Mouse (Mus musculus) kidney, postnatal 25 days (tissue): Measurements from ENCODE around the gene Supt5.

Experiments
- DNase-seq, 2 experiments: peaks; one replicate each; pipeline ENCODE4 v3.0.0; 2021; ENCODE audit warnings: mixed read lengths in 2 of 2

Gene Supt5

DNA sequence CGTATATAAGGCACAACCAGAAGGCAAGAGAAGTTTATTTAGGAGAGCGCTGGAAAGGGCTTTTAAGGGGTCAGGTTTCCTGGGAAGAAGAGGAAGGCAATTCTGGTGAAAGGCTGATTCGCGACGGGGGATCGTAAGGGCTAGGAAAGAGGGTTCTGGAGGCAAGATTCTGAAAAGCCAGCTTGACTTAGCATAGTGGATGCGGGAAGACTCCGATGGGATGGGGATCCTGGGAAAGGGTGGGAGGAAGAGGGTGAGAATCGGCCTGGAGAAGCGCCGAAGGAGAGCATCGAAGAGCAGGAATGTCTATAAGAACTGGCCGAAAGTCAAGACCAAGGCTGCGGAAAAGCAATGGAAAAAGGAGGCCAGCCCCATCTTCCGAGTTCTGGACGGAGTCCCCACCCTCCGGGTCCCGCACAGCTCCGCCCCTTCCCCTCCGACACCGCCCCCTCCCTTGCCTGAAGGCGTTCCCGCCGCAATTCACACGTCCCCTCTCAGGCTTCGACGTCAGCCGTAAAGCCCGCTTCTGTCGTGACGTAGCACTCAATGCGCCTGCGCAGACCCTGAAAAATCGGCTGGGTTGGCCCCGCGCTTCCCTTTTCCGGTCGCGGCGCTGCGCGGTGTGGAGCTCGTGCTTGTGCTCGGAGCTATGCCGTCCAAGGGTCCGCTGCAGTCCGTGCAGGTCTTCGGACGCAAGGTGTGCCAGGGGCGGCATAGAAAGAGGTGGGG, 11.8 kb upstream of the Supt5 start, which contains the start of gene Rps16:
Rps16 (plus strand) TSS at position 498 of the 729 bp plus-strand sequence.
- peak; percentile 98 for DNase-seq

DNA sequence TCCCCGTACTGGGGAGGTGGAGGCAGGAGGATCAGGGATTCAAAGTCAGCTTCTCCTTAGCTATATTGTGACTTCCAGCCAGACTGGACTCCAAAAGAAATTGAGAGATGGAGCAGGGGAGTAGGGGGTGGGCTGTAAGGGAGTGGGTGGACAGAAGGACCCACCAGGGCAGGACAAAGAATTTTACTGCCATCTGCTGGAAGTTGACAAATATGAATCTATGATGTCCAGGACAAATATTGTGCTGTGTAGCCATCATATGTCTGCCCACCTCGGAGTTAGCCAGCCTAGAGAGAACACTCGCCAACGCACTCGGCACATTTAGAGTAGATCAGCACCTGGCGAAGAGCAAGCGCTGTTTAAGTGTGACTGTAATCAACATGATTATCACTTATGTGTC, 10.1 kb upstream of the Supt5 start:
- DNase-seq, result no peak

DNA sequence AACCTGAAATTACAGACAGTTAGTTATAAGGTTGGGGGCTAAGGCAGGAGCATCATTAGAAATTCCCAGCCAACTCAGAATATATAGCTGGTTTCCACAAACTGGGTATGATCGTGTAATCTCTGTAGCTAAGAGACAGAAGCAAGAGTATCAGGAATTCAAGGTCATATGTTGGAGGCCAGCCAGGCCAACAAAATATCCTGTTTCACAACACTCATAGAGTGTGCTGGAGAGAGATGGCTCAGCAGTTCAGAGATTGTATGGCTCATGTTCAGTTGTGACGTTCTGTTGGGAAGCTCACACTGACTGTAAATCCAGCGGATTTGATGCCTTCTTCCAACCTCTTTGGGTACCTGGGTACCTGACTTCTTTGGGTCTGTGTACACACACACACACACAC, 9.2 kb upstream of the Supt5 start:
- peak in 1 of 2 experiments; percentile 32 for DNase-seq

DNA sequence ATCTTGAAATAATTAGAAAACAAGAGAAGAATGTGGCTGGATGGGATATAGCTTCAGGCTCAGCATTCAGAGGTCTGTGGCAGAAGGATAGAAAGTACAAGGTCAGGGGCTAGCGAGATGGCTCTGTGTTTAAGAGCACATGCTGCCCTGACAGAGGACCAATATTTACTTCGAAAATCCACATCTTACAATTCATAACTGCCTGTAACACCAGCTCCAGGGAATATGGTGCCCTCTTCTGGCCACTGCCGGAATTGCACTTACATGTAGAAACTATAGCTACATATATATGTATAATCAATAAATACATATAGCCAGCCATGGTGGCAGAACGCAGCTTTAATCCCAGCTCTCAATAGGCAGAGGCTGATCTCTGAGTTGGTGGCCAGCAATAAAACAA, 6.1 kb upstream of the Supt5 start:
- DNase-seq, result peak in 1 of 2 experiments; percentile 75

DNA sequence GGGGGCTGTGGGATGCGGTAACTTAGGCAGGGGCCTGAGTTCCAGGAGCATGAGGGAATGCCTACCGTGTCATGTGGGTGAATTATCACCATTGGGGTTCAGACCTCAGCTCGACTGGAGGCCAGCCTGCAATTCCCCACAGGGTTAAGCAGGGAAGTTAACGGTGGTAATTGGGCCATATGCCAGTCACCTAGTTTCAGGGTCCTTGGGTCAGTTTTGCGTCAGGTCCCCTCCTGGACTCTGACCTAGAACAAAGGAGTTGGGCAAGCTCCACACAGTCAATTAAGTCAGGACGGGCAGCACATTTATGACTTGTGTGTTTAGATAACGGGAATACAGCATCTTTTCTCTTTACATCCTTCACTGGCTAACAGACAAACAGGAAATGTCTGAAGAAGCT, 2.8 kb upstream of the Supt5 start:
- DNase-seq, result no peak

DNA sequence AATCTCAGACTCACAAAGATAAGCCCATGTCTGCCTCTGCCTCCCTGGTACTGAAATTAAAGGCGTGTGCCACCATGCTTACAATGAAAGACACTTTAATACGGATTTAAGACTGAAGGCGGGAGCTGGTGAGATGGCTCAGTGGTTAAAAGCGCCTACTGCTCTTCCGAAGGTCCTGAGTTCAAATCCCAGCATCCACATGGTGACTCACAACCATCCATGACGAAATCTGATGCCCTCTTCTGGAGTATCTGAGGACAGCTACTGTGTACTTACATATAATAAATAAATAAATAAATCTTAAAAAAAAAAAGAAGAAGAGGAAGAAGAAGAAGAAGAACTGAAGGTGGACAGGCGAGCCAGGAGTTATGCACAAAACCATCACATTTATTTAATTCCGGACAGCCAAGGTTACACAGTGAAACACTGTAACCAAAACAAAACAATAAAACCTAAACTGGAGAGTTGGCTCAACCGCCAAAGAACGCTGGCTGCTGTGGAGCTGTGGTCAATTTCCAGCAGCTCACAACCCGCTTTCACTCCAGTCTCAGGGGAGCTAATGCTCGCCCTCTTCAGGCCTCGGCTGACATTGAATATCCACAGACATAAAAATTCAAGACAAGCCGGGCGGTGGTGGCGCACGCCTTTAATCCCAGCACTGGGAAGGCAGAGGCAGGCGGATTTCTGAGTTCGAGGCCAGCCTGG, 819 bp upstream of the Supt5 start:
- DNase-seq, result peak; percentile 64 to 83

DNA sequence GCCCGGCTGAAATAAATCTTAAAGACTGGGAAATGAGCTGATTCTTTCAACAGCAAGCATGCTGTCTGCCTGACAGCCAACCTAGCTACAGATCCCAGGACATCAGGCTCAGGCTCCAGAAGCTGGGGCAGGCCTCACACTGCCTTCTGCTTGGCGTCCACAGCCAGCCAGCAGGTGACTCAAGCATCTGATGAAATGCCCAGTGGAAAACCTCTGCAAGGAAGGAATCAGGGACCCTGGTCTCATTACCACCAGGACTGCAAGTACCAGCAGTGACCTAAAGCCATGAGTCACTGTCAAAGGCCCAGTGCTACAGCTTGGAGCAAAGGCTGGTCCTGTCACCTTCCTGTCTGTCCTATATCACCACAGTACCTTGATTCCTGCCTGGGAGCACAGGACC, 3.1 kb downstream of the Supt5 start:
- no peak for DNase-seq

DNA sequence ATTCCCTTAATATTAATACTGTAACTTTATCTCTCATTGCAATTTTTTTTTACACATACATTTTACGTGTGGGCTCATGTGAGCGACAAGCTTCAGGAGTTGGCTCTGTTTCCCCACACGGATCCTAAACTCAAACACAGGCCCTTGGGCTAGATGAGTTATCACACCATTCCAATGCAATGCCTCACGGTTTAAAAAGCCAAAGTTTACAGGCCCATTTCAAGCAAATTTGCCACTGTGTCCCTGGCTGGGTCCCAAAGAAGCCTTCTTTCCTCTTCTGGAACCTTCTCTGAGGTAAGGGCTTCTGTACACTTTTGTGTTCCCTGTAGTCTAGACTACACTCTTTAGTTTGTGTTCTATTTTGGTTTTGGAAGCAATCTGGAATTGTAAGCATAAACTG, 4.0 kb downstream of the Supt5 start:
- DNase-seq, result no peak

DNA sequence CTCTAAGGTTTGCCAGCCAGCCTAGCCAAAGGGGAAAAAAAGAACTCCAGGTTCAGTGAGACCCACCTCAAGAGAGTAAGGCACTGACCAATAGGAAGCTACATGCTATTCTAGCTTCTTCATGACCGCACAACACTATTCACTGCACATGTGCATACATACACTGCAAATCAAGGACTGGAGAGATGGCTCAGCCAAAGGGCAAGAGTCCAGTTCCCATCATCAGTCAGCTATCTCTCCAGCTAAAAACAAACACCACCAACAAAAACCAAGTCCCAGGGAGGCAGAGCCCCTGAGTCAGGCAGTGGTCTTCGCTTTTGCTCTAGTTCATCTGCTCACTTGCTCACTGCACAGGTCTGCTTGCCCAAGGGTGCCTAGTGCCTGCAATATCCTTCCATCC, 10.3 kb downstream of the Supt5 start:
- DNase-seq, result no peak

DNA sequence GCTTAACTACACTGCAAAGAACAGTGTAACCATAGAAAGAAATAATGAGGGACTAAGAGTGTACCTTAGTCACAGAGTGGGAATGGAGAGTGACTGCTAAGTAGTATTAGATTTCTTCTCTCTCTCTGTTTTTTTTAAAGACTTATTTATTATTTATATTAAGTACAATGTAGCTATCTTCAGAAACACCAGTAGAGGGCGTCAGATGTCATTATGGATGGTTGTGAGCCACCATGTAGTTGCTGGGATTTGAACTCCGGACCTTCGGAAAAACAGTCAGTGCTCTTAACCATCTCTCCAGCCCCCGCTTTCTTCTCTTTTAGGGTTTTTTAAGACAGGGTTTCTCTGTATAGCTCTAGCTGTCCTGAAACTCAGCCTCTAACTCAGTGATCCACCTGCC, 12.1 kb downstream of the Supt5 start:
- no peak for DNase-seq

DNA sequence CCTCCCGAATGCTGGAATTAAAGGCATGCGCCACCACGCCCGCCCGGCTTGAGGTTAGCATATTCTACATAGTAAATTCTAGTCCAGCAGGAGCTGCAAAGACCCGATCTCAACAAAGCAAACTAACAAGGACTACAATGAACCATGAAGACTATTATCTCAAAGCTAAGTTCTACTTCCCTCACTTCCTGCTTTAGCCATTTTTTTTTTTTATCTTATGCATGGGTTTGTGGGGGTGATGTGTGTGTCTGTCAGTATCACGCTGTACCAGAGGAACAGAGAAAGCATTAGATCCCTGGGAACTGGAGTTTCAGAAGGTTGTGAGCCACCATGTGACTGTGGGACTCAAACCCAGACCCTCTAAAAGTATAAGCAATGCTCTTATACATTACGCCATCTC, 13.3 kb downstream of the Supt5 start:
- no peak for DNase-seq

DNA sequence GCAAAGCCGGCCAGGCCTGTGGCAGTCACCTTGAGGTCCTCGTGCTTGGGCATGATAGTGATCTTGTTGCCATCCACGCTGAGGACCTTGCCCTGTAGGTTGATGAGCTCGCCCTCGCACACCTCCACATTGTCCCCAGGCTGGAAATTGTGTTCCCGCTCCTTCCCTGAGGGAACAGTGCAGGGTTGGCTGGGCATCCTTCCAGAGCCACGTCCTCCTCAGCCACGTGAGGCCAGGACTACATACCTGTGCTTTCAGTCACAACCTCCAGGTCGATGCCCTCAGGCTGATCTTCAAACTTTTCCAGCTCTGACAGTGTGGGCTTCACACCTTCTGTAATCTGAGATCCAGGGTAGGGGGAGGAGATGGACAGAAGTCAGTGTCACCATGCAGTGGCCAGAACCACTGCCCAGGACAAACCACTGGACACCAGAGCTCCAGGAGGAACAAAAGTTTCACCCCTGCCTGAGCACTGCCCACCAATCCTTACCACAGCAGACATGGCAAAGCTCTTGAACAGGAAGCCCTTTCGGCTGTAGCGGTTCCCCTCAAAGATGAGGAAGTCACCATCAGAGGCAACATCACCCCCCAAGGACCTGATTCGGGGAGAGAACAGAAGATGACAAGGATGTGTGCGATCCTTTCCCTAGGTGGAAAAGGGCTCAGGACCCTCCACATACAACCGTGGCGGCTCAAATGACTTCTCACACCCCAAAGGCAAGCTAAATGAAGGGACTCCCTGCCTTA, 16.4 kb downstream of the Supt5 start:
- peak; percentile 21 to 65 for DNase-seq

DNA sequence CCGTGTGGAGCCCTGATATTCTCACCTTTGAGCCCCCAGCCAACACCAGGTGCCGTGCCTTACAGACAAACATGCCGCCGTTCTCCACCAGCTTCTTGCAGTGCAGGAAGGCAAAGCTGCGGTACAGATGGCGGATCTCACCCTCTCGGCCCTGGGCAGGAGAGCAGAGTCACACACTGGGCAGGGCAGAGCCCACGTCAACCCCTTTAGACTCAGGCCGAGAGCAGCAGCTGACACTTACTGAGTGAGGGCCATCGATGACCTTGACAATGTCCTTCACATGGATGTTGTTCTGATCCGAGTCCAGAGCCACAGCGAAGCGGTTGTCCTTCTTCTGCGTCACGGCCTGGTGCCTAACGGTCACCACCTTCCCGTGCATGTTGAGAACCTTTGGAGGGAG, 19.8 kb downstream of the Supt5 start:
- no peak for DNase-seq

DNA sequence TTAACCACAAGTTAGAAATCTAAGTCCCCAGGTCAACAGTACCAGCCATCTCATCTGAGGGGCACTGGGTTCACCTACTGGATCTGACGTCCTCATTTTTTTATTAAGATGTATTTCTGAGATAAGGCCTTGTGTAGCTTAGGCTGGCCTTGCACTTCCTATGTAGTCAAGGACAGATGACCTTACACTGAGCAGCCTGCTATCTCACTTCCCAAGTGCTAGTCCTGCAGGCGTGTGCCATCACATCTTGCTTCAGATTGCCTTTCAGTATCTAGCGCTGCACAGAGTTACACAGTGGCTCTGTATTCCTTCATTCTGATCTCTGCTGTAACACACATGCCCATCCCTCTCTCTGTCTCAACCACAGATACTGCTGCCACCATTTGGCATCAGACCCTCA, 20.5 kb downstream of the Supt5 start:
- DNase-seq, result no peak

DNA sequence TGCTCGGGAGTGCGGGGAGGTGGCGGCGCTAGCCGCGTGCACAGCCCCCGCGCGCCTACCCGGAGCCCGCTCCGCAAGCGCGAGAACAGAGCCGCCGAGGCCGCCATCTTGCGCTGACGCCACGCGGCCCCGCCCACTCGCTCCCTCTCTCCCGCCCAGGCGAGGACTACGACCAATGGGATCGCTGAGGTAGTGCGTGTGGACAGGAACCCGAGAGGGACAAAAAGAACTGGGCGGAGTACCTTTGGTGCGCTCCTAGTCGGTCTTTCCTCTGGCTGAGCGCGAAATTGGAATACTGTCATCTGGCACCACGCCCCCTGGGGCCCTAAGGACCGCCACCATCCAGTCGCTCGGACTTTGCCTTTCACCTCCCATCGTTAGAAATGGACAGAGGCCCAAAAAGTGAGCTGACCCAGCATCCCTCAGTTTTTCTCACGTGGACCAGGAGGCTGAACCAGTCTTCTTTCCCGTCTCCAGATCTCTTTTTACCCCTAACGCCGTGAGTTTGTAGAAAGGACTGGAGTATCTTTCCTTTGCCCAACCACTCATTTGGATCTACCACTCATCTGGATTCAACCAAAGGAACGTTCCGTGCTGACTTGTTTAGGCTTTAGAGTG, 26.5 kb downstream of the Supt5 start, which contains the start of gene Timm50:
Timm50 (minus strand) TSS at position 147 of the 618 bp plus-strand sequence.
- peak; percentile 99 for DNase-seq

DNA sequence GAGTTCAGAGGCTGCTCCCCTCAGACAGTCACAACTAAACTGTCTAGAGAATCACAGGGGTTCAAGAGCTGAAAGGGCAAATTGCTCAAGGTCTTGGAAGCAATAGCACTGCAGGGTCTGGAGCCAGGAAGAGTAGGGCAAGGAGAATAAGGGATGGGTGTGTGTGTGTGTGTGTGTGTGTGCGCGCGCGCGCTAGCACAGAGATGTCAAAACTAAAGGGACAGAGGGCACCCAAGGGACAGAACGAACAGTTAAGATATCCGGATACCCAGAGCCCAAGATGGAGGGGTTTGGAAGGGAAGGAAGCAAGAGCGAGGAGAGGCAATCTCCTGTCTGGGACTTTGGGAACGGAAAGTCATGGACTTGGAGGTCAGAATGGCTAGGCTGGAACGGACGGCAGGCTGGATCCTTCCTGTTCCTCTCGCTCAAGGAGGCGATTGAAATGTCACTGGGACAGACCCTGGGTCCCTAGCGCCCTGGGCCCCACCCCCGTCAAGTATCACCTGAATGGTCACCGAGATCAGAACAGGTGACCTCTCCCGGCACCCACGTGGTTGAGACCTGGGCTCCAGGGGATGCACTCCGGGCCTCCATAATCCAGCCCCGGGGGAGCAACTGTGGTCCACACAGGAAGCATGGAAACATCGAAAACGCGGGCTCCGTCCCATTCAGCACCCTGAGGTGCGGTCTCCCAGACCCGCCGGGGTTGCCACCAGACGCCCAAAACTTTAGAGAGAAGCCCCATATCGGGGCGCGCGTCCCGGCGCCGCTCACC, 27.2 kb downstream of the Supt5 start:
- peak; percentile 31 to 78 for DNase-seq

DNA sequence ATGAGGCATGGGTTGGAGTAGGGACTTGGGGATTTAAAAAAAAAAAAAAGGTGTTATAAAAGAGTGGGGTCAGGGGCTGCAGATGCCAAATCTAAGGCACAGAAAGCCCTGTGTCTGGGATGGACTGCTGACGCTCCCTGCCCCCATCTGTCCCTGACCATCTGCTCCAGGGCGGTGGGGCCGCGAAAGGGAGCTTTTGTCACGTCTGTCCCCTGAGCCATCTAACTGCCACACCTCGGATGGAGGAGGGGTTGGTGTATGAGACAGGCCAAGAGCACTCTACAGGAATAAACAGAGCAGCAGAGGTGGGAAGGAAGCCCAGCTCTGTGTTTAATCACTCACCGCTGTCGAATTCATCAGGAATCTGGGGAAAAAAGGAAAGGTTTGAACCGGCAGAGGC, 28.8 kb downstream of the Supt5 start:
- DNase-seq, result no peak

DNA sequence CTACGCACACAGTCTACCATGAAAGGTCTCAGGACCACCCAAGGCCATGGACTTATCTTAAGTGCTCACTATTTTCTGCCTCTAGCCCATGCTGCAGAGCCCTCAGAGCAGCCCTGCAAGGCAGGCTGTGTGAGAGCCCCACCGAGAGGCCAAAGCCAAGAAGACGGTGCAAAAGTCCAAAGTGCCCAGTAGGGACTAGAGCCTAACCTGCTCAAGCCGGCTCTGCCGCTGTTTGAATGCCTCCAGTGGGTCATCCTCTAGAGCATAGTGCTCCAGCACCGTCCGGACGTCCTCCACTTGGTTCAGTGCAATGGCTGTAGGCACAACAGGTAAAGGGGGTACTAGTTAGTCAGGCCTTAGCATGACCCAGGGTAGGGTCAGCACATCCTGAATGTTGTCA, 32.3 kb downstream of the Supt5 start:
- peak; percentile 62 to 89 for DNase-seq

DNA sequence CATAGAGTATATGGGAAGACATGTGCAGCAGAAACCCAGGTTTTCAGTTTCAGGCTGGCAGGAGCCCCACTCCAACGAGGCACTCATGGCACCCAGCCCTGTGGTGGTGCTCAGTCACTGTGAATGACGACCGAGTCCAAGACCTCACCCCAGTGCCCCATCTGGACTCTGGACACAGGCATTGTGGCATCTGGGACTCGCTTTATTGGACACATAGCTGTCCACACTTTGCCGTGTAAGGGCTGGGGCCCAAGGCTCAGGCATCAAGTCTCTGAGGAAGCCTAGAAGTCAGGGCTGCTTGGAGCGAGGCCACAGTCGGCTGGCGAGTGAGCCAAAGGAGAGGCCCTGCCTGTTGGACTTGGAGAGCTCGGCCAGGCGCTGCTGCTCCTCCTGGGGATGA, 32.9 kb downstream of the Supt5 start:
- DNase-seq, result peak; percentile 36 to 77

DNA sequence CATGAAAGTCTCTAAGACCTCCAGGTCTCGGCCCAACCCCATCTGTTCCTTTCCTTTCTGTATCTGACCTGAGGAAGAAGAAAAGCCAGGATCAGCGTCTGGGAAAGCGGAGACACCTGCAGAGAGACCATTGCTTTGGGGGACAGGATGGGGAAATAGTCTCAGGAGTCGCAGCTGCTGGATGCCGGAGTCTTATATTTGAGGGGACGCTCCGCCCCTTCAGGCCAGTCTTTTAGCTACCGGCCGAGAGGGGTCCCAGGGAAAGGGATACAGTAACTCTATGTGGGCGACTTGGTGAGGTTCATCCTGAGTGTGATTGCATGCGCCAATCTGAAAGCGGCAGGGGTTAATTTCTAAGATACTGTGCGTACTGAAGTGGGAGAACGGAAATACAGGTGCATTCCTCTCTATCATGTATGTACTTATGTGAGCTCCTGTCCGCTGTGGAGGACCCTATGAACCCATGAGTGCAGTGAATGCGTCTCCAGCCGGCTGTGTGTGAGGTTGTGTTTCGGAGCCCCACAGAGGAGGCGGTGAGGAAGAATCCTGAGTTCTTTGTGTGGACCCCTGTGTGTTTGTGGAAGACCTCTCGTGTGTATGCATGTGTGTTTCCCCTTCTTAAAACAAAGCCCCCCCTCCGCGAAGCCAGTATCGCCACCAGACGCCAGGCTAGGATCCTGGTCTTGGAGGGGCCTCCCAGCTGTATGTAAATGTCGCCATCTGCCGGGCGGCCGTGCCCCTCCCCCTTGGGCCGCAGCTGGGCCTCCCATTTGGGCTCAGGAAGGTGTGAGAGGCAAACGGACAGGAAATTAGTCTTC, 36.7 kb downstream of the Supt5 start, which contains the start of gene Dll3:
Dll3 (minus strand) TSS at position 623 of the 818 bp plus-strand sequence.
- peak; percentile 62 to 70 for DNase-seq
